Mouse (Mus musculus) heart, embryonic 16.5 days (tissue): ENCODE results near the gene Terf2ip. TPM values are rescaled to one million over a fixed set of nuclear protein-coding genes. Genes with fewer than 3 reads are reported as not detected.

ENCODE experiments used
- ATAC-seq: fragments of 200-750 bp; cut with Nextera tagmentation; replicated peaks from 2 replicates; pipeline ENCODE4 v1.8.0; 2017; ENCODE audit warnings: moderate number of reproducible peaks; ENCODE audit not compliant: insufficient read depth, low FRiP score; ENCODE audit errors: extremely low read depth
- H3K27ac ChIP-seq: fragments of 300-500 bp; sonication (generic); 2 replicates; pipeline ENCODE4 v1.5.1; 2014; ENCODE audit warnings: mild to moderate bottlenecking, low read length, control low read depth, moderate library complexity
- H3K27me3 ChIP-seq: fragments of 300-500 bp; sonication (generic); 2 replicates; pipeline ENCODE4 v1.6.1; 2014; ENCODE audit warnings: low read length, mixed read lengths; ENCODE audit not compliant: control insufficient read depth, insufficient read depth
- H3K36me3 ChIP-seq: fragments of 300-500 bp; sonication (generic); 2 replicates; pipeline ENCODE4 v1.6.1; 2014; ENCODE audit not compliant: control insufficient read depth, insufficient read depth
- H3K4me1 ChIP-seq: fragments of 300-500 bp; sonication (generic); 2 replicates; pipeline ENCODE4 v1.6.1; 2014; ENCODE audit warnings: low read length, mixed read lengths; ENCODE audit not compliant: control insufficient read depth, insufficient read depth
- H3K4me2 ChIP-seq: fragments of 300-500 bp; sonication (generic); 2 replicates; pipeline ENCODE4 v1.6.1; 2014; ENCODE audit warnings: low read depth, mild to moderate bottlenecking, control low read depth, low read length
- H3K4me3 ChIP-seq: fragments of 300-500 bp; sonication (generic); 2 replicates; pipeline ENCODE4 v1.5.1; 2014; ENCODE audit warnings: mild to moderate bottlenecking, control low read depth, low read length
- H3K9ac ChIP-seq: fragments of 300-500 bp; sonication (generic); 2 replicates; pipeline ENCODE4 v1.6.1; 2014; ENCODE audit warnings: low read length, control low read depth
- H3K9me3 ChIP-seq: fragments of 300-500 bp; sonication (generic); replicated peaks from 2 replicates; pipeline ENCODE4 v1.6.1; 2016; ENCODE audit warnings: low read length; ENCODE audit not compliant: control insufficient read depth
- WGBS: fragments of 180-500 bp; shearing (Covaris S2); extraction: QIAGEN DNeasy Blood & Tissue Kit; methylation state at CpG from one replicate; pipeline ENCODE4 v1.1.7; 2014; 5-methylcytosine and 5-hydroxymethylcytosine counted together
- polyA plus RNA-seq: library from polyadenylated mRNA; unstranded; fragments of >200 nt; fragmentation: Nextera tagmentation; extraction: Ambion mirVana; gene quantifications from 2 replicates; pipeline ENCODE4 v1.2.1, GENCODE M21; 2015

Gene Terf2ip
- polyA plus RNA-seq, 1 experiment from 2014 or later: 19.2 TPM

DNA sequence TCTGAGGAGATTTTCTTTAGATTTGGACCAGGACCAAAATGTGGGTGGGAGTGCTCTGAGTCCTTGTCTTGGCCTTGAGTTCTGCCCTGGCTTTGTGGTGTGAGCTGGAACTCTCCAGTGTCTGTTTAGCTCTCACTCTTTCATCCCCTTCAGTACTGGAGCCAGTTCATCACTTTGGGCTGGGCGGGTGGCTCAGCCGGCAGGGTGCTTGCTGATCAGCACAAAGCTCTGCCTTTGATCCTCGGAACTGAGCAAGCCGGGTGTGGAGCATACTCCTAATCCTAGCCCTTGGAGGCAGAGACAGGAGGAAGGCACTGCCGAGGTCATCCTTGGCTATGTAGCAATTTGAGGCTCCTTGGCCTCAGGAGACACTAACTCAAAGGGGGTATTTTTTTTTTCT, 42.2 kb upstream of the Terf2ip start:
- Histone ChIP-seq H3K36me3 (peaks cover 9% of the 10 kb centered on the region), H3K9ac (no peak overlapping the region), H3K4me2 (no peak overlapping the region), H3K27ac (no peak overlapping the region), H3K27me3 (no peaks in the 10 kb centered on the region), H3K4me1 (no peaks in the 10 kb centered on the region), H3K4me3 (no peak overlapping the region), H3K9me3 (no peaks in the 10 kb centered on the region)
- ATAC-seq: no peak
- WGBS: 48% methylated on average over 5 of the region's 5 CpGs

DNA sequence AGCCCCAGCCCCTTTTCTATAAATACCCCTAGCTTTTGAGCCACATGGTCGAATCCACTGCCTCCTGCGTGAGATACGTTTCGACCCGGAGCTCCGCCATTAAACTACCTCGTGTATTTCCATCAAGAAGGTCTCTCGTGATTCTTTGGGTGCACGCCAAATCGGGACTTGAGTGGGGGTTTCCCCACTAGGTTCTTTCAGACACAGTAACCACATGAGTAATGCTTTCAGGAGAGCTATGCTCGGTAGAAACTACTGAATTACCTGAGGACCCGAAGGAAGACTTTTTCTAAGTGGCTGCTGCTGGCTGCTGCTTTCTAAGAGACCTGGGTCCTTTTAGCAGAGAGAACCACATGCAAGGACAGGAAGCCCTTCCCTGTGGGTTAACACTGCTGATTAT, 37.1 kb upstream of the Terf2ip start:
- Histone ChIP-seq H3K36me3 (peaks cover 11% of the 10 kb centered on the region), H3K4me2 (no peak overlapping the region), H3K9me3 (peaks cover 3% of the 10 kb centered on the region; the same call in 1 of the 2 replicates), H3K9ac (no peak overlapping the region), H3K27ac (no peak overlapping the region), H3K27me3 (no peaks in the 10 kb centered on the region), H3K4me3 (no peak overlapping the region), H3K4me1 (no peaks in the 10 kb centered on the region)
- no peak for ATAC-seq
- 96% methylated on average over 12 of the region's 12 CpGs for whole genome bisulfite sequencing

DNA sequence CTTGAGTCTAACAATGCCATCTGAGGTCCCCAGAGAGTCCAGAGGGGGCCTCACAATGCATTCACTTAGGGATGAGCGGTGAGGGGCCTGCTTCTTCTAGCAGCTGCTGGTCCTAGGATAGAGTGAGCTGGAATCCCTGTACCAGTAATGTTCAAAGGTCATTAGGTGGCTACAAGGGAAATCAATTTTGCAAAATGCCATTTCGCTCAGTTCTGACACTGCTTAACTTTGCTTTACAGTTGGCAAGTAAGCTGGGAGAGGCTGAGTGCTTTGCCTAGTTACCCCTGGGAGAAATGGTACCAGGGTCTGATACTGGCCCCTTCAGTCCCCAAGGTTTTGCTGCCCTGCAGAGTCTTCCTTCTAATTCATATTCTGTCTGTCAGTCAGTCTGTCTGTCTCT, 35.5 kb upstream of the Terf2ip start:
- Histone ChIP-seq H3K36me3 (peaks cover 11% of the 10 kb centered on the region), H3K27ac (no peak overlapping the region), H3K4me3 (no peak overlapping the region), H3K9me3 (peaks cover 3% of the 10 kb centered on the region; the same call in 1 of the 2 replicates), H3K4me1 (no peaks in the 10 kb centered on the region), H3K27me3 (no peaks in the 10 kb centered on the region), H3K9ac (no peak overlapping the region), H3K4me2 (no peak overlapping the region)
- ATAC-seq: no peak
- WGBS: 96% methylated on average over 2 of the region's 2 CpGs

DNA sequence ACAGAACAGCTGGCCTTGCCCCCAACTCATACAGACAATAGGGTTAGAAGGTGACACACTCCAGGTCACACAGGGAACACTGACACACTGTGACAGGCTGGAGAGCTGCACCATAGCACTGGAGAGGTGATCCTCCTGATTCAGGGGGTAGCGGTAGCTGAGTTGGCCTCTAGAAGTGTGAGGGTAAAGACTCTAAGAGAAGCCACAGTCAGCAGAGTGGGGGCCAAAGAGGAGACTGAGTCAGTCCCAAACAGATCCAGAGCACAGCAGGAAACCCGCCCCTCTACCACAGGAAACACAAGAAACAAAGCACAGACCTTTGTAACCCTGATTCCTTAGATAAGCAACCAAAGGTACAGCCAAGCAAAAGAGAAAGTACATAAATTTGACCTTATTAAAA, 34.9 kb upstream of the Terf2ip start:
- peaks cover 11% of the 10 kb centered on the region for H3K36me3 ChIP-seq
- no peaks in the 10 kb centered on the region for H3K27me3 ChIP-seq
- H3K27ac ChIP-seq: no peak overlapping the region
- H3K4me2 ChIP-seq: no peak overlapping the region
- no peak overlapping the region for H3K4me3 ChIP-seq
- H3K9ac ChIP-seq: no peak overlapping the region
- peak; percentile 58; the same call in 1 of the 2 replicates for ATAC-seq
- H3K4me1 ChIP-seq: no peaks in the 10 kb centered on the region
- WGBS: 72% methylated on average over 2 of the region's 2 CpGs
- peaks cover 3% of the 10 kb centered on the region; the same call in 1 of the 2 replicates for H3K9me3 ChIP-seq

DNA sequence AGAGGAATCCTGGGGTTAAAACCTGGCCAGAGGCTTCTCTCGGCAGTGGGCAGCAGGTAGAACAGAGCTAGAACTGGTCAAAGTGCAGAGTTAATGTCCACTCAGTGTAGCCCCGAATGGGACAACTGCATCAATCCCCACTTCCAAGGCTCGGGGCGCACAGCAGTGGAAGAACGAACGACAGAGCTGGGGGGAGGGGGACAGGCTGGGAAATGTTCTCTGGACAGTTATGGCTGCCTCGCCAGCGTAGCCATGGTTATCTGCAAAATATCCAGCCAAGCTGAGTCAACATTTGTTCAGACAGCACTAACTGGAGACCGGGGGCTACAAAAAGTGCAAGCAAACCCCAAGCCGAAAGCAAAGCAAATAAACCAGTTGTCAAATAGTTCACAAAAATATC, 33.1 kb upstream of the Terf2ip start:
- Histone ChIP-seq H3K4me1 (no peaks in the 10 kb centered on the region), H3K4me2 (no peak overlapping the region), H3K9me3 (peaks cover 3% of the 10 kb centered on the region; the same call in 1 of the 2 replicates), H3K27me3 (no peaks in the 10 kb centered on the region), H3K4me3 (no peak overlapping the region), H3K36me3 (peaks cover 11% of the 10 kb centered on the region), H3K27ac (no peak overlapping the region), H3K9ac (no peak overlapping the region)
- no peak for ATAC-seq
- 79% methylated on average over 10 of the region's 10 CpGs for WGBS

DNA sequence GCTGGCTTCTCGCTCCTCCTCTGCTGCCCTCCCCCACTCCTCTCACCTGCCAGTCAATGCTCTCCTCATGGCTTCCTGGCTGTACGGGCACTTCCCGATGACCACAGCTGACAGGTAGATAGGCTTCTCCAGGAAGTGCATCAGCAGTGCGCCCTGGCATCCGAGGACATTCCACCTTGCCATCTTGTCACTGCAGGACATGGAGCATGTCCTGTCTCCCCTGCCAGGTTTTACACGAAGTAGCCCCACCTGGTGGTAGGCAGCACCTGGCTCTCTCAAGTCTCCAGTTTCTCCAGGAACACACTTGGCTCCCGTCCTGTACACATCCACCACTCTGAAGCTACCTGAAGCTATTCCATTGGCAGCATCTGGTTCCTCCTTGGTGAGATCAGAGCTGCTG, 29.1 kb upstream of the Terf2ip start:
- Histone ChIP-seq H3K4me3 (no peak overlapping the region), H3K36me3 (peaks cover 7% of the 10 kb centered on the region; the same call in 1 of the 2 replicates)

DNA sequence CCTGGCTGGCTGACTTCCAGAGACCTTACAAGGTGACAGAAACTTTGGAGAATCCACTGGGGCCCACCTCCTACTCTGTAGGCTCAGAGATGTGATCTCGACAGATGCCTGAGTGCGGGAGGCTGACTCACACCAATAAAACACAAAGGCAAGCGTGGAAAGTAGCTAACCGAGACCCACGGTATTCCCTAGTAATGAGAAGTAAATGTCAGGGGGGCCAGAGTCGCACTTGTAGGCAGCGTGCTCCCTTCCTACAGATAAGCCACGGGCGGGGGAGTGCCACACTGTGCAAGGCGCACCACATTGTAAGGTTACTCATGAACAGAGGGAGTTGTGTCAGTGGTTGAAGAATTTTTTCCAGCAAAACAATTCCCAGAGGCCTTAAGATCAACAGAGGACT, 26.7 kb upstream of the Terf2ip start:
- Histone ChIP-seq H3K27me3 (no peaks in the 10 kb centered on the region), H3K4me1 (no peaks in the 10 kb centered on the region; the same call in 1 of the 2 replicates), H3K36me3 (peaks cover 18% of the 10 kb centered on the region), H3K27ac (no peak overlapping the region), H3K4me3 (no peak overlapping the region), H3K9me3 (no peaks in the 10 kb centered on the region), H3K4me2 (no peak overlapping the region), H3K9ac (no peak overlapping the region)
- 0 out of 2 replicates have a peak, but pooled peaks have one; percentile 37 for ATAC-seq
- WGBS: 49% methylated on average over 10 of the region's 10 CpGs

More for the DNA sequence above, 29.1 kb upstream of the Terf2ip start:
- H3K4me1 ChIP-seq: no peaks in the 10 kb centered on the region; the same call in 1 of the 2 replicates
- WGBS: 72% methylated on average over 7 of the region's 7 CpGs
- no peak overlapping the region for H3K9ac ChIP-seq
- no peaks in the 10 kb centered on the region for H3K9me3 ChIP-seq
- H3K27me3 ChIP-seq: no peaks in the 10 kb centered on the region
- no peak overlapping the region for H3K4me2 ChIP-seq
- no peak for ATAC-seq
- no peak overlapping the region for H3K27ac ChIP-seq

DNA sequence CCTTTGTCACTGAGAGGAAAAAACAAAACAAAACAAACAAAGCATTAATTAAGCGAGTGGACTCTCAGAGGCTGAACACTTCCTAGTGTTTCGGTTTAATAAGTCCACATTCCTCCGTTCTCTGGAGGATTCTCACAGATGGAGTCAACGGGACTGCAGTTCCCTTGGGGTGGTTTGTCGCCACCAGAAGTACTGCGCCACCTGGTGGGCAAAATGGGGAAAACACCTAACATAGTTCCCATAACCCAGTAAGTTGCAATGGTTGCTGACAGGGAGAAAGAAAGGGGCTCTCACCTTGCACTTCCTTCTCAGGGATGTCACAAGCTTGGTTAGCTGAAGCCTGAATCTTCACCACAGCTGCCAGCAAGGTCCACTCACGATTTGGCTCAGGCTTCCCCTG, 21.3 kb upstream of the Terf2ip start:
- no peak overlapping the region for H3K27ac ChIP-seq
- no peaks in the 10 kb centered on the region for H3K27me3 ChIP-seq
- H3K9ac ChIP-seq: no peak overlapping the region
- peaks cover 24% of the 10 kb centered on the region for H3K36me3 ChIP-seq
- H3K4me3 ChIP-seq: no peak overlapping the region
- H3K4me2 ChIP-seq: no peak overlapping the region
- H3K9me3 ChIP-seq: no peaks in the 10 kb centered on the region
- H3K4me1 ChIP-seq: peaks cover 6% of the 10 kb centered on the region
- ATAC-seq: no peak
- 14% methylated on average over 7 of the region's 7 CpGs for WGBS

DNA sequence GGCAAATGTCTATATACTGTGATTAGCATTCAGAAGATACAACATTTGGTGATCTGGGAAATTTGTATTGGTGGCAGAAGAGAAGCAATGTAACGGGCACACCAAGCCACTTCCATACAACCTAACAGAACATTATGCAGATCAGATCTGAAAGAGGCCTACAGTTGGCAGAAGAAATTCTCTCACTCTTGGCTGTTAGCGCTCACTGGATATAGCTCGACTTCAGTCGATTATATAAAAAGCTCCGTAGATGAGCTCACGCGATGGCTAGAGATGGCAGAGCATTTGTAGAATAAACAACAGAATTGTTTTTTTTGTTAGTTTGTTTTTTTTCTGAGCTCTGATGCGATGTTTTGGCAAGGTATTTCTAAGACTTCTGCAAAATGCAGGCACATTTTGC, 19.9 kb upstream of the Terf2ip start:
- peaks cover 33% of the 10 kb centered on the region for H3K36me3 ChIP-seq
- H3K4me3 ChIP-seq: peak overlapping the region; percentile 80
- ATAC-seq: no peak
- H3K4me2 ChIP-seq: peak overlapping the region; percentile 78
- H3K4me1 ChIP-seq: peaks cover 6% of the 10 kb centered on the region
- no peaks in the 10 kb centered on the region for H3K9me3 ChIP-seq
- peak overlapping the region; percentile 89 for H3K9ac ChIP-seq
- no peak overlapping the region for H3K27ac ChIP-seq
- H3K27me3 ChIP-seq: no peaks in the 10 kb centered on the region
- WGBS: 61% methylated on average over 8 of the region's 8 CpGs
